Mouse (Mus musculus): ENCODE measurements around the gene Gm28308.

GRCm38 (mm10) chr6:52156551-52157200 is 56.5 kb downstream of the Gm28308 start:
- no peak for TF ChIP-seq CTCF (IDR thresholded peaks at IDR 0.05)
- no peak for TF ChIP-seq EP300 (IDR thresholded peaks at IDR 0.05)

Measured in lung, postnatal 0 days (tissue).